Mouse (Mus musculus): ENCODE measurements around the gene Mlph. TPM values are rescaled to one million over a fixed set of nuclear protein-coding genes. Genes with fewer than 3 reads are reported as not detected.

Gene Mlph
- total RNA-seq, 2 experiments from 2014 or later: 0.85 to 1.3 TPM

GRCm38 (mm10) chr1:90956245-90957096 lies 41.6 kb downstream of the Mlph start:
- intact Hi-C loops (cut with DNase I): loop anchor here (2.0 to 5.0 kb wide), 5 partner anchors 28 to 894 kb away; partner anchors contain the start of gene Cops8
- DNase-seq (ENCODE audit: low spot score in 2 of 2): peak; percentile 77 to 79

GRCm38 (mm10) chr1:90962526-90962925 lies 47.6 kb downstream of the Mlph start:
- intact Hi-C loops (cut with DNase I): no loop called here
- no peak for DNase-seq (ENCODE audit: low spot score in 2 of 2)

- peak in 1 of 2 experiments; percentile 19 for DNase-seq (ENCODE audit: low spot score in 2 of 2)
- intact Hi-C loops (cut with DNase I): no loop called here
Measured at GRCm38 (mm10) chr1:90962994-90963393, 48.1 kb downstream of the Mlph start.

GRCm38 (mm10) chr1:90967583-90967982 lies 52.7 kb downstream of the Mlph start:
- intact Hi-C loops (cut with DNase I): no loop called here

GRCm38 (mm10) chr1:90968649-90969048 lies 53.8 kb downstream of the Mlph start:
- intact Hi-C loops (cut with DNase I): no loop called here
- peak in 1 of 2 experiments; percentile 74 for DNase-seq (ENCODE audit: low spot score in 2 of 2)

More at GRCm38 (mm10) chr1:90967583-90967982, 52.7 kb downstream of the Mlph start:
- no peak for DNase-seq (ENCODE audit: low spot score in 2 of 2)

GRCm38 (mm10) chr1:90969347-90969784 lies 54.5 kb downstream of the Mlph start, which contains the start of gene Rab17:
Gene Rab17, minus strand, starts transcription at chr1:90969661.
- no peak for DNase-seq (ENCODE audit: low spot score in 2 of 2)
- intact Hi-C loops (cut with DNase I): no loop called here

- no peak for DNase-seq (ENCODE audit: low spot score in 2 of 2)
- intact Hi-C loops (cut with DNase I): loop anchor here (5.0 to 10.0 kb wide), 4 partner anchors 52 to 277 kb away; no protein-coding TSS in a partner anchor
Measured at GRCm38 (mm10) chr1:90969881-90970390, 55.1 kb downstream of the Mlph start.

- DNase-seq (ENCODE audit: low spot score in 2 of 2): peak; percentile 92 to 95
Measured at GRCm38 (mm10) chr1:90972911-90973573, 58.2 kb downstream of the Mlph start.

GRCm38 (mm10) chr1:90973574-90973911 lies 58.7 kb downstream of the Mlph start:
- intact Hi-C loops (cut with DNase I): loop anchor here (1.0 to 10.0 kb wide), 5 partner anchors 49 to 274 kb away; no protein-coding TSS in a partner anchor
- DNase-seq (ENCODE audit: low spot score in 2 of 2): no peak

More at GRCm38 (mm10) chr1:90972911-90973573, 58.2 kb downstream of the Mlph start:
- intact Hi-C loops (cut with DNase I): loop anchor here (1.0 to 10.0 kb wide), 5 partner anchors 49 to 274 kb away; no protein-coding TSS in a partner anchor

GRCm38 (mm10) chr1:90974906-90975649 lies 60.2 kb downstream of the Mlph start:
- DNase-seq (ENCODE audit: low spot score in 2 of 2): peak; percentile 56 to 85
- intact Hi-C loops (cut with DNase I): loop anchor here (5.0 to 10.0 kb wide), 4 partner anchors 47 to 272 kb away; no protein-coding TSS in a partner anchor

- intact Hi-C loops (cut with DNase I): loop anchor here (10.0 kb wide), 1 partner anchor 239 kb away; no protein-coding TSS in a partner anchor
- DNase-seq (ENCODE audit: low spot score in 2 of 2): peak in 1 of 2 experiments; percentile 27
Measured at GRCm38 (mm10) chr1:90975960-90976359, 61.1 kb downstream of the Mlph start.

- DNase-seq (ENCODE audit: low spot score in 2 of 2): peak in 1 of 2 experiments; percentile 75
- intact Hi-C loops (cut with DNase I): no loop called here
Measured at GRCm38 (mm10) chr1:90980638-90981330, 65.9 kb downstream of the Mlph start.

- intact Hi-C loops (cut with DNase I): no loop called here
- peak in 1 of 2 experiments; percentile 61 for DNase-seq (ENCODE audit: low spot score in 2 of 2)
Measured at GRCm38 (mm10) chr1:90981346-90981745, 66.5 kb downstream of the Mlph start.

- DNase-seq (ENCODE audit: low spot score in 2 of 2): no peak
- intact Hi-C loops (cut with DNase I): loop anchor here (2.0 kb wide), 1 partner anchor 13 kb away; no protein-coding TSS in a partner anchor
Measured at GRCm38 (mm10) chr1:90995916-90996315, 81.0 kb downstream of the Mlph start.

GRCm38 (mm10) chr1:90997136-90997535 lies 82.3 kb downstream of the Mlph start:
- DNase-seq (ENCODE audit: low spot score in 2 of 2): no peak
- intact Hi-C loops (cut with DNase I): loop anchor here (2.0 kb wide), 1 partner anchor 14 kb away; no protein-coding TSS in a partner anchor

GRCm38 (mm10) chr1:90997641-90998040 lies 82.8 kb downstream of the Mlph start:
- intact Hi-C loops (cut with DNase I): loop anchor here (2.0 kb wide), 1 partner anchor 15 kb away; no protein-coding TSS in a partner anchor
- DNase-seq (ENCODE audit: low spot score in 2 of 2): no peak

GRCm38 (mm10) chr1:90998268-90998890 lies 83.5 kb downstream of the Mlph start, which contains the start of gene Lrrfip1:
Gene Lrrfip1, plus strand, starts transcription at chr1:90998737.
- intact Hi-C loops (cut with DNase I): no loop called here
- DNase-seq (ENCODE audit: low spot score in 2 of 2): peak; percentile 69 to 76
